Mouse (Mus musculus): ENCODE measurements at regions not wholly inside any gene's neighbourhood (a gene's known extent, or its start where the extent isn't known, plus 50 kb on each side); places are given as distances from the start of the nearest gene placed in this dataset.

DNA sequence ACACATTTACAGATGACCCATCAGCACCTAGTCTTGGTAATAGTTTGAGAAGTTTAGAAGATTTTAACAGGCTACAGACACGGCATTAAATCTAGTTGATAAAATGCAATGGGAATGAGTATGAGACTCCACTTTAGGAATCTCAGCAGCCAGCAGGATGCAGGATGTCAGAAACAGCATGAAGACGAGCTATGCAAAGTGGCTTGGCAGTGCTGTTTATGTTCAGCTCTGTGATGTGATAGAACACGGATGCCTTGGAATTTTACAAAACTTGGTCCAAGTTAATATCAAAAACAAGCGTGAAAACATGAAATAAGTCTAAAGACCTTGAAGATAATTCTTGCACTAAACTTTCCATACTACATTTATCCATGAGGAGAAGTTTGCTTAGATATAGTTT lies 193.0 kb downstream of the Pou4f1 start:
- TF ChIP-seq POLR2A (IDR thresholded peaks at IDR 0.05; ENCODE audit: extremely low read depth, insufficient read depth, low read length) (no peak), CTCF (IDR thresholded peaks at IDR 0.05; ENCODE audit: low read depth, low read length) (no peak)

Data from liver, adult 2 months (tissue).